Mouse (Mus musculus) lung, adult 2 months (tissue): ENCODE data around the gene Ivd.

Experiments used
- CTCF ChIP-seq: fragments of 200-500 bp; IDR thresholded peaks from 2 replicates; pipeline ENCODE4 v1.5.1; 2011; ENCODE audit warnings: mild to moderate bottlenecking, low read length, control low read depth; ENCODE audit not compliant: insufficient read depth
- POLR2A ChIP-seq: fragments of 200-500 bp; IDR thresholded peaks from 2 replicates; pipeline ENCODE4 v1.6.1; 2011; ENCODE audit warnings: low read depth, mild to moderate bottlenecking, control low read depth, low read length, borderline replicate concordance; ENCODE audit errors: extremely low read depth

- TF ChIP-seq POLR2A, result no peak
- TF ChIP-seq CTCF, result peak; percentile 85
These were observed 21.3 kb downstream of the Ivd start for GRCm38 (mm10) chr2:118882840-118883679.
